ENCODE assay signal across 12 mouse cellular contexts in the genomic region with DNA sequence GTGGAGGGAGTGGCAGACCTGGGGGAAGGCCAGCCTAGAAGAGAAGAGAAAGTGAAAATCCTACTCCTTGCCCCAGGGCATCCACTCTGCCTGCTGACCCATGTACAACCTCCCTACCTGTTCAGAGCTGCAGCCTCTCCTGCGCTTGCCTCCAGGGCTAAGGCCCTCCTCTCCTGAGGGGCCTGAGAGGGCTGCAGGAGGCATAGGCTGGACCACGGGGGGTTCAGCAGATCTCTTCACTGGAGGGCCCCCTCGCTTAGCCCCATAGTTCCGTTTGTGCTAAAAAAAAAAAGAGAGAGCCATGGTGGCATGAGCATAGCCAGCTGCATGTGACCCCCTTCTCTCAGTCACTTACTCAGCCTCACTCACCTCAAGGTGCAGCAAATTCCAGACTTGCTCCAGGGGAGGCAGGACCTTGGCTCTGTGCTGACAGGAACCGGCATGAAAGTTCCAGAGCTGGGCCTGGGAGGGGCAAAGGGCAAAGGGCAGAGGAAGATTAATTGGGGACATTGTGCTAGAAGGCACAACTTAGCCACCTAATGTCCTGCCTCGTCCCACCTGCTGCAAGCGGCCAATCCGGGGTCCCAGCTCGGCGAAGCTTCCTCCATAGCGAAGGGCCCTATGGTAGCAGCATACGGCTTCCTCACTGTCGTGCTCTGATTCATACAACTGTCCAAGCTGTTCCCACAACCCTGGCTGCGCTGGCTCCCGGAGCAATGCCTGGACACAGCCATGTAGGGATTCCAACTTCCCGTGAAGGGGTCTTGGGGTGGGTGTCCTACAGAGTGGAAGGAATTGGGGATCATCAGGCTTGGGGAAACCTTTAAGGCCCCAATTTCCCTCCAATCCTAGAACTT. TPM values are rescaled to one million over a fixed set of nuclear protein-coding genes. Genes with fewer than 3 reads are reported as not detected.
A peak's percentile ranks its signal among the peaks of the same experiment; 100 is the strongest.
DNase-seq lines count a peak whose midpoint lies in the region; ATAC-seq and TF ChIP-seq lines count a peak whose summit lies in the region.
"Had no signal": no experiment of that assay in that cellular context is flagged by ENCODE, and none has a peak within 500 bp of the region (broad histone marks: within the 10 kb centered on the region; RNA-seq: fewer than 3 reads in every experiment).

No protein-coding gene starts in this region.

- TF ChIP-seq CTCF in liver, adult 2 months (IDR thresholded peaks at IDR 0.05; ENCODE audit: low read depth, low read length): no peak
- no peak for TF ChIP-seq CTCF in midbrain, postnatal 0 days (IDR thresholded peaks at IDR 0.05)

- WGBS in liver, adult 2 months: 74% methylated on average over 16 of the region's 16 CpGs
- 82% methylated on average over 16 of the region's 16 CpGs for WGBS in kidney, embryonic 15.5 days
- WGBS in midbrain, postnatal 0 days: 95% methylated on average over 16 of the region's 16 CpGs

- peak; percentile 93 for DNase-seq in heart, adult 11 months
- no peak for DNase-seq in heart, postnatal 14 days
- peak; percentile 70 for DNase-seq in liver, adult 2 months (ENCODE audit: extremely low read depth, low read depth, low spot score)
- no peak for DNase-seq in liver
- DNase-seq in midbrain, postnatal 0 days (ENCODE audit: low spot score): no peak
- DNase-seq in layer of hippocampus, adult 9-10 months (ENCODE audit: low spot score): no peak
- no peak for DNase-seq in thymus, postnatal 14 days
- DNase-seq: gastrocnemius, postnatal 14 days; heart, postnatal 10 days; lung, postnatal 14 days had no signal

- H3K9ac ChIP-seq in liver, adult 2 months (ENCODE audit: low read depth, low read length): no peak overlapping the region
- H3K9ac ChIP-seq in kidney, embryonic 15.5 days: no peak overlapping the region
- H3K9ac ChIP-seq in midbrain, postnatal 0 days (replicated peaks; ENCODE audit: low read length, poor library complexity, severe bottlenecking): 0 out of 2 replicates have a peak overlapping the region, but pooled peaks have one; percentile 39

- intact Hi-C loops in heart, postnatal 14 days (cut with DNase I): loop anchor here (2.0 kb wide), 1 partner anchor 16 kb away; no protein-coding TSS in a partner anchor

- no peaks in the 10 kb centered on the region for H3K9me3 ChIP-seq in kidney, embryonic 15.5 days (replicated peaks)
- no peaks in the 10 kb centered on the region for H3K9me3 ChIP-seq in midbrain, postnatal 0 days (ENCODE audit: low read length)

- H3K4me3 ChIP-seq in liver, adult 2 months (ENCODE audit: insufficient read depth, low read depth, low read length): no peak overlapping the region
- H3K4me3 ChIP-seq in kidney, embryonic 15.5 days (replicated peaks): peak overlapping the region; percentile 77; the same call in 1 of the 2 replicates
- no peak overlapping the region for H3K4me3 ChIP-seq in midbrain, postnatal 0 days (ENCODE audit: low read depth, low read length)

- peaks cover 14% of the 10 kb centered on the region; the same call in 1 of the 2 replicates for H3K79me2 ChIP-seq in liver, adult 2 months (ENCODE audit: control insufficient read depth, insufficient read depth, low read length)

- peaks cover 16% of the 10 kb centered on the region for H3K4me1 ChIP-seq in liver, adult 2 months (ENCODE audit: control insufficient read depth, insufficient read depth, low read length)
- H3K4me1 ChIP-seq in kidney, embryonic 15.5 days: peaks cover 32% of the 10 kb centered on the region
- H3K4me1 ChIP-seq in midbrain, postnatal 0 days (ENCODE audit: insufficient read depth, low read length): peaks cover 12% of the 10 kb centered on the region

- H3K27ac ChIP-seq in liver, adult 2 months (replicated peaks; ENCODE audit: insufficient read depth, low read depth, low read length): peak overlapping the region; percentile 25
- H3K27ac ChIP-seq in kidney, embryonic 15.5 days: peak overlapping the region; percentile 97; the same call in 1 of the 2 replicates
- no peak overlapping the region for H3K27ac ChIP-seq in midbrain, postnatal 0 days (ENCODE audit: low read depth, low read length)

- TF ChIP-seq POLR2A in liver, adult 2 months (IDR thresholded peaks at IDR 0.05; ENCODE audit: extremely low read depth, insufficient read depth, low read length): no peak

- H3K36me3 ChIP-seq in liver, adult 2 months (ENCODE audit: control insufficient read depth, insufficient read depth, low read length): peaks cover 4% of the 10 kb centered on the region; the same call in 1 of the 2 replicates
- peaks cover 64% of the 10 kb centered on the region for H3K36me3 ChIP-seq in kidney, embryonic 15.5 days
- H3K36me3 ChIP-seq in midbrain, postnatal 0 days (ENCODE audit: insufficient read depth, low read length): peaks cover 51% of the 10 kb centered on the region

- ATAC-seq in kidney, embryonic 15.5 days (replicated peaks; ENCODE audit: low FRiP score): no peak
- no peak for ATAC-seq in midbrain, postnatal 0 days (ENCODE audit: low FRiP score)
- ATAC-seq: forebrain, embryonic 14.5 days had no signal

- H3K27me3 ChIP-seq in liver, adult 2 months (ENCODE audit: control insufficient read depth, insufficient read depth, low read length): no peaks in the 10 kb centered on the region
- H3K27me3 ChIP-seq in kidney, embryonic 15.5 days: no peaks in the 10 kb centered on the region
- no peaks in the 10 kb centered on the region for H3K27me3 ChIP-seq in midbrain, postnatal 0 days (ENCODE audit: insufficient read depth, low read length)

- H3K4me2 ChIP-seq in kidney, embryonic 15.5 days: no peak overlapping the region
- no peak overlapping the region; the same call in 1 of the 2 replicates for H3K4me2 ChIP-seq in midbrain, postnatal 0 days (ENCODE audit: low read depth, low read length, poor library complexity, severe bottlenecking)

RNA-seq across cellular contexts. Expression of gene Kdm6b, which starts 6.4 kb away (rescaled TPM):
- 10 to 100 TPM; 45.7 to 50.6 TPM for total RNA-seq in heart, postnatal 14 days (2021)
- total RNA-seq in liver, adult 2 months (2014; rRNA removed): 1.6 and 2.3 TPM in 2 replicates
- 4.2 and 4.6 TPM in 2 replicates for polyA plus RNA-seq in liver, adult 2 months (2012; rRNA removed)
- polyA plus RNA-seq in kidney, embryonic 15.5 days (2015; fragmentation: Nextera tagmentation; extraction: Ambion mirVana): 32.6 and 33.0 TPM in 2 replicates
- total RNA-seq in midbrain, postnatal 0 days (2014; rRNA removed): 12.1 and 14.5 TPM in 2 replicates
- polyA plus RNA-seq in midbrain, postnatal 0 days (2015; fragmentation: Nextera tagmentation; extraction: Ambion mirVana): 18.9 and 22.7 TPM in 2 replicates

RNA-seq across cellular contexts. Expression of gene Tmem88, which starts 9.1 kb away (rescaled TPM):
- total RNA-seq in heart, postnatal 14 days (2021): 10 to 100 TPM; 37.4 to 39.6 TPM
- 1.3 and 1.7 TPM in 2 replicates for total RNA-seq in liver, adult 2 months (2014; rRNA removed)
- polyA plus RNA-seq in liver, adult 2 months (2012; rRNA removed): 6.7 and 8.5 TPM in 2 replicates
- polyA plus RNA-seq in kidney, embryonic 15.5 days (2015; fragmentation: Nextera tagmentation; extraction: Ambion mirVana): 41.9 and 44.3 TPM in 2 replicates
- 4.4 and 5.7 TPM in 2 replicates for total RNA-seq in midbrain, postnatal 0 days (2014; rRNA removed)
- polyA plus RNA-seq in midbrain, postnatal 0 days (2015; fragmentation: Nextera tagmentation; extraction: Ambion mirVana): 5.8 and 6.3 TPM in 2 replicates

RNA-seq across cellular contexts. Expression of gene Cyb5d1, which starts 11.7 kb away (rescaled TPM):
- total RNA-seq in heart, postnatal 14 days (2021): 10 to 100 TPM; 25.0 to 29.3 TPM
- total RNA-seq in liver, adult 2 months (2014; rRNA removed): 33.9 and 40.7 TPM in 2 replicates
- polyA plus RNA-seq in liver, adult 2 months (2012; rRNA removed): 21.1 and 22.1 TPM in 2 replicates
- 30.2 and 30.5 TPM in 2 replicates for polyA plus RNA-seq in kidney, embryonic 15.5 days (2015; fragmentation: Nextera tagmentation; extraction: Ambion mirVana)
- 16.5 and 22.6 TPM in 2 replicates for total RNA-seq in midbrain, postnatal 0 days (2014; rRNA removed)
- 18.2 and 18.8 TPM in 2 replicates for polyA plus RNA-seq in midbrain, postnatal 0 days (2015; fragmentation: Nextera tagmentation; extraction: Ambion mirVana)

RNA-seq across cellular contexts. Expression of gene Naa38, which starts 11.8 kb away (rescaled TPM):
- total RNA-seq in heart, postnatal 14 days (2021): 10 to 100 TPM; 85.4 to 91.7 TPM
- 86.6 and 91.5 TPM in 2 replicates for total RNA-seq in liver, adult 2 months (2014; rRNA removed)
- polyA plus RNA-seq in liver, adult 2 months (2012; rRNA removed): 133 and 150 TPM in 2 replicates
- 153 and 155 TPM in 2 replicates for polyA plus RNA-seq in kidney, embryonic 15.5 days (2015; fragmentation: Nextera tagmentation; extraction: Ambion mirVana)
- total RNA-seq in midbrain, postnatal 0 days (2014; rRNA removed): 32.6 and 95.9 TPM in 2 replicates
- polyA plus RNA-seq in midbrain, postnatal 0 days (2015; fragmentation: Nextera tagmentation; extraction: Ambion mirVana): 120 and 147 TPM in 2 replicates

RNA-seq across cellular contexts. Expression of gene Chd3, which starts 37.9 kb away (rescaled TPM):
- total RNA-seq in heart, postnatal 14 days (2021): 10 to 100 TPM; 45.4 to 47.4 TPM
- total RNA-seq in liver, adult 2 months (2014; rRNA removed): 45.2 and 57.5 TPM in 2 replicates
- 55.2 and 80.2 TPM in 2 replicates for polyA plus RNA-seq in liver, adult 2 months (2012; rRNA removed)
- polyA plus RNA-seq in kidney, embryonic 15.5 days (2015; fragmentation: Nextera tagmentation; extraction: Ambion mirVana): 54.8 and 62.8 TPM in 2 replicates
- total RNA-seq in midbrain, postnatal 0 days (2014; rRNA removed): 284 and 298 TPM in 2 replicates
- 51.6 and 58.9 TPM in 2 replicates for polyA plus RNA-seq in midbrain, postnatal 0 days (2015; fragmentation: Nextera tagmentation; extraction: Ambion mirVana)

Comparison
In these comparisons a context has a peak if more than half of its experiments do, and no peak if none do; other contexts are left out.
1. DNase-seq: peak in heart, adult 11 months (single experiment) and liver, adult 2 months (single experiment); none in heart, postnatal 14 days (0 of 2), liver (single experiment), midbrain, postnatal 0 days (single experiment), layer of hippocampus, adult 9-10 months (single experiment) and thymus, postnatal 14 days (single experiment).